Mouse (Mus musculus) B cell, adult 2 months (primary cell): Measurements from ENCODE around the gene Pdpn.
"Not testable (repeated sequence)": the region's sequence is repeated elsewhere in the genome, so short reads cannot be mapped to it uniquely, and the experiment has no call there.

Experiments used
- DNase-seq, 2 experiments: peaks; one replicate each; pipeline ENCODE4 v3.0.0; 2022

The Pdpn gene

DNA sequence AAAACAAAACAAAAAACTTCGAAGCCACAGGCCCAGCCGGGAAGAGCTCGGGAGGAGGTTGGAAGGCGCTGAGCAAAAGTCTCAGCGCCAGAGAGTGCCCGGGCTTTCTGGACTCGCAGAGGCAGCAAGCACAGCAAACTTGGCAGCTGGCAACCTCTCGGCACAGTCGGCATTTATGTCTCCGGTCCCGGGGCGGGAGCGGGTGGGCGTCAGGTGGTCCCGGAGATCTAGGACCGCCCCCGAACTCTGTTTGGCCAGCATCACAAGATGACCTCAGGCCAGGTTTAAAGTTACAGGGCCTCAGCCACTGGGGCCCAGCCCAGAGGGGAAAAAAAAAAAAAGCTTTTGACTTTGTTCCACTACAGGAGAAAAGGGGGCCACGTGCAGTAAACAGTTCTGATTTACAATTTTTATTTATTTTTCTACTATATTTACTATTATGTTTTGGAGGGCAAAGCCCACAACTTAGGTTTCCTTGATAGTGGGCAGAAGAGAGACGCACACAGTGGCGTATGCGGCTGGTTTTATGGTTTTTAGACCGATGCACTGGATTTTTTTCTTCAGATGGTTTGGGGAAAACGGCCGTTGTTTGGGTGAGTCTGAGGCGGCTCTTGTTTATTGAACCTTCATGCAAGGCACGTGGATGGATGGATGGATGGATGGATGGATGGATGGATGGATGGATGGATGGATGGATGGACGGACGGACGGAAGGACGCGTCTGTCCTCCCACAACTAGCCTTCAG, at the start of gene Pdpn:
TSS of gene Pdpn (minus strand) at position 240 of the 746 bp plus-strand sequence.
- DNase-seq = no peak

- DNase-seq = no peak
These were observed 49.3 kb upstream of the Pdpn start for GRCm38 (mm10) chr4:143348678-143349077.

DNA sequence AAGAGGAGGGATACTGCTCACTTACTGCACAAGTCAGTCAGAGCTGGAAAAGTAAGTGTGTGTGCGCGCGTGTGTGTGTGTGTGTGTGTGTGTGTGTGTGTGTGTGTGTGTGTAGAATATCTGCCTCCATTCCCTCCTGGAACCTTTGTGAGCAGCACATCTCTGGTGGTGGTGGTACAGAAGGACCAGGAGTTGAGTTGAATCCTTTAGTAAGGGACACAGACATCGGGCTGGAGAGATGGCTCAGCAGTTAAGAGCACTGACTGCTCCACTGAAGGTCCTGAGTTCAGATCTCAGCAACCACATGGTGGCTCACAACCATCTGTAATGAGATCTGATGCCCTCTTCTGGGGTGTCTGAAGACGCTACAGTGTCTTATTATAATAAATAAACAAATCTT, 46.1 kb upstream of the Pdpn start:
- DNase-seq = not testable (repeated sequence)

- DNase-seq = no peak
These were observed 42.1 kb upstream of the Pdpn start for GRCm38 (mm10) chr4:143341470-143341869.

DNA sequence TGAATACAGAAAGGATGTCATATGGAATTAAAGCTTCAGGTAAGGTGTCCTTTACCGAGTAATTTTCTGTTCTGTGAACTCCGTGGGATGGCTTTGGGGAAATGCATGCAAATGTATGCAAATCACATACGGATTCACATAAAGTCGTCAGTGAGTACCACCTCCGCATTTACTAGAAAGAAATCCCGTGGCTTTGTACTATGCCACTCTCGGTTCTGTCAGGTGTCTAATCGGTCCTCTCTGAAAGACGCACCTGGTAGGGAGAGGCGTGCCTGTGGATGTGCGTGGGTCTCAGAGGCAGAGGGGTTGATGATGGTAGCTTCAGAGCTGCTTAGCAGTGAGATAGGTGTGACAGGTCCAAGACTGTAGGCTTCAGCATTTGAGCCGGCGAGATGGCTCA, 40.4 kb upstream of the Pdpn start:
- DNase-seq = no peak

DNA sequence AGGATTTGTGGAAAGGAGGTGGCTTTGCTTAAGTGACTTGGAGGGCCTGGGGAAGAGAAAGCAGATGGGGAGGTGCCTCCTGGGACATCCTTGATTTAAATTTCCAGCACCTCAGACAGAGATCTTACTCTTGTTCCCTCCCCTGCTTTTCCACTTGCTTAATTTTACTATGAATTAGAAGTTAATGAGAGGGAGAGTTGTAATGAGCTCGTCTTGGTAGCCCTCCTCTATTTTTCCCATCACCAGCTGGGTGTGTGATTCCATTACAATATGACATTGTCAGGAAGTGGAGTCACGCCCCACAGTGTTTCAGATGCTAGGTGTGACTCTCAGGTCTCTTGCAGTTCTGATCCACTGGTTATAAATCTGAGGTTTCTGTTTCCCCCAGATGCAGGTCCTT, 36.7 kb upstream of the Pdpn start:
- DNase-seq = no peak

- no peak for DNase-seq
These were observed 35.6 kb upstream of the Pdpn start for GRCm38 (mm10) chr4:143334995-143335394.

- DNase-seq = no peak
These were observed 34.8 kb upstream of the Pdpn start for GRCm38 (mm10) chr4:143334145-143334544.

DNA sequence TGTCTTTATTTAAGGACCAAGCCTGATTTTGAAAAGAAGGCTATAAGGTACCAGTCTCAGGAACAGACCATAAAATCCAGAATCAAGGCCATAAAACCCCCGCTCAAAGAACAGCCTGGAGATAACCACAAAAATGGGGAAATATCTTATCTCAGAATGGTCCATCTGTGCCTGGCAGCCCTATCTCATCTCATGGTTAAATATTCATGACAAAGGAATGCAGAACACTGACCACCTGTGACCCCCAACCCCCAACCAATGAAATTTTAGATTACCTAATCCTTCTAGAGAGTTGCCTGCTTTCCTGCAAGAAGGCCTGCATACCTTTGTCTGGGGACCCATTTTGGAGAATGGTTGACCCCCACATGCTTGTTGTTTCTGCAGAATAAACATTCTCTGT, 32.4 kb upstream of the Pdpn start:
- no peak for DNase-seq

- no peak for DNase-seq
These were observed 31.2 kb upstream of the Pdpn start for GRCm38 (mm10) chr4:143330566-143330965.

DNA sequence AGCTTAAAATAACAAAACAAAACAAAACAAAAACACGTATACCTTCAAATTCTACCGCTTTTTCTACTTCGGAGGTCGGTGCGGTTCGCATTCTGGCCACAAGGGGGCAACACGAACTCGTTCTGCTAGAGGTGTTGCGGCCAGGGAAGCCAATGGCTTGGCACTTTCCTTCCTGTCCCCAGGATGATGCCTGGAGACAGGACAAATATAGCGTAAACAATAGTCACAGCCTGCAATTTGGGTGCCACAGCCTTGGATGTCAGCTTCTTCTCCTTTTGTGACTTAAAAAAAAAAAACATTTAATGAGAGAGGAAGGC, 26.2 kb upstream of the Pdpn start:
- peak; percentile 44 to 55 for DNase-seq

DNA sequence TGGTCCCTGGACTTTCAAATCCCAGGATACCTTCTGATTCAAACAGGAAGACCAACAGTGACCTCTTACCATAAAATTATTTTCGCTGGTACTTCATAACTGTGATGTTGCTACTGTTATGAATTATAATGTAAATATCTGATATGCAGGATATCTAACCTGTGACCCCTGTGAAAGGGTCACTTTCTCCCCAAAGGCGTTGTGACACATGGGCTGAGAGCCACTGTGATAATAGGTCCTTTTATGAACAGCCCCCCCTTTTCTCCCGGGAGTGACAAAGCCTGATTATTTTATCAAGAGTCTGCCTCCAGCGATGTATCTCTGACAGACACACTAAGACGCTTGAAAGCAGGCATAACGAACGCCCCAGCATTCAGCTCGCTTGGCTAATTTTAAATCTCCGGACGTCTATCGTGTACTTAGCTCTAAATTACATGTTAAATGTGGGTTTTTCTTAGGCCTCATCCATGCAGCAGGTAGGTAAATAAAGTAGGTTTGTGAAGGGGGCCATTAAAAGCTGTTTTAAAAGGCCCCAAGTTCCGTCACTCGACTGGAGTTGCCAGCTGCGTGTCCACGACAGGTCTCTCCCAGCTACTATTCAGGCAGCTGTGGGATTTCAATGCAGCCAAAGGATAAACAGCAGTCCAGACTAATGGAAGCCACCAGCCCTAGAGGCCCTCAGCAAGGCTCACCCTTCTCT, 25.7 kb upstream of the Pdpn start:
- DNase-seq = no peak

GRCm38 (mm10) chr4:143324176-143324924, 25.0 kb upstream of the Pdpn start:
- DNase-seq = no peak

- DNase-seq = no peak
These were observed 13.9 kb upstream of the Pdpn start for GRCm38 (mm10) chr4:143313299-143313698.

DNA sequence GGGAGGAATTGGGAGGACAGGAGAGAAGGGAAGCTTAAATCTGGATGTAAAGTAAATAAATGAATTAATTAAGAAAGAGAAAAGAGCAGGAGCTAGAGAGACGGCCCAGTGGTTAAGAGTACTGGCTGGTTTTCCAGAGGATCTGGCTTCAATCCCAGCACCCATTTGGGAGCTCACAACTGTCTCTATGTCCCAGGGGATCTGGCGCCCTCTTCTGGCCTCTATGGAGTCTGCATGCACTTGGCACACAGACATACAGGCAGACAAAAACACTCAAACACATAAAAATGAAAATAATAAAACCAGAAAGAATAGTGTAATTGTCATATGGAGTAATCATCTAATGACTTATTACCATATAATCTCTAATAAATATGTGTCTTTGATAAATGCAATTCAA, 12.0 kb upstream of the Pdpn start:
- peak in 1 of 2 experiments; percentile 15 for DNase-seq

DNA sequence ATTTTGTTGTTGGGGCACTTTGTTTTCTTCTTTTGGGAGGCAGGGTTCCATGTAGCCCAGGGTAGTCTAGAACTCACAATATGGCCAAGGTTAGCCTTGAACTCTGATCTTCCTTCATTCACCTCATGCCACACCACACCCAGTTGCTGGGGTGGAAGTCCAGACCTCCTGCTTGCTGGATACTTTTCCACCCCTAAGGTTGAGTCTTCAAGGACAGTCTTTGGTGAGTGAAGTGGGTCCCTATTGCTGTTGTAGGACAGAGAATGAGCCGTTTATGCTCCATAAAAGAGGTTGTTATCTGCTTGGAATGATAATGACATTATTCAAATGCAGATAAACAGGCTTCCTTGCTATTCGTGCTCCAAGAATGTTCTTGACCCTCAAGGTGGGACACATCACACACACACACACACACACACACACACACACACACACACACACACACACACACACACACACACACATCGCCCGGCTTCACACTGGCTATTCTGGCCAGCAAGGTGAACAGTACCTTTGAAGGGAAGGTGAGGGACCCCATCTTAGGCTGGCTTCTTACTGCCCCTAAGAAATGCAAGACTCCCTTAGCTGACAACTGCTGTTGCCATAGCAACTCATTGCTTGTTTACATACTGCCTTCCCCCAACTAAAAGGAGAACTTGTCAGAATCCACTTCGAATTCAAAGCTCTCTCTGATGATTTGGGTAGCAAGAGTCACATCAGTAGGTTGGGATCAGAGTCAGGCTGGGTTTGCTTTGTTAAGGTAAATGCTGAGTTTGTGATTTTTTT, 6.8 kb upstream of the Pdpn start:
- DNase-seq = no peak

GRCm38 (mm10) chr4:143305031-143305430, 5.7 kb upstream of the Pdpn start:
- no peak for DNase-seq

DNA sequence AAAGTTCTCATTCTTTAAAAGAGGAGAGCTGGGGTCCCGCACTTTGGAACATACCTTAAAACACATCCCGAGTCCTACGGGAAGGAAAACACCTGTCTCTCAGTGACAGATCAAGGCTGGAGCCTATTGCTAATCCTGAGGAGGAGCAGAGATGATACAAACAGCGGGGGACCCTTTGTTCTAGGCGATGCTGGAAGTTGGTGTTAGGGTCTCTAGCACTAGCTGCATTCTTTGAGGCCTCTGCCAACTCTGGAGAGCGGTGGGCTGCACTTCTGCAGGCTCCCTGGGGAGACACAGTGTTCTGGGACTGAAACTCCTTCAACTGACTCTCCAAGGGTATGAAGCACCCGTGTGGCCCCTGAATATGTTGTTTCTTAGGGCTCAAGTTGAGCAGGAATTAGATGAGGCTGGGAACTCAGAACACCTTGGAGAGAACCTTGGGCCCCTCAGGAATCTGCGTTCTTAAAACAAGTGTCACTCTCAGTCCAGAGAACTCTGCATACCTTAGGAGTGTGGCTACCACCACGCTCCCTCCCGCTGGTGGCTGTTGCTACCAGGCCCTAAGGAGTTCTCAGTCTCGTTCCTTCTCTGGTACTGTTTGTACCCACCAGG, 3.0 kb upstream of the Pdpn start:
- no peak for DNase-seq

GRCm38 (mm10) chr4:143301875-143302274, 2.5 kb upstream of the Pdpn start:
- DNase-seq = no peak

- no peak for DNase-seq
These were observed 1.7 kb upstream of the Pdpn start for GRCm38 (mm10) chr4:143301042-143301441.

GRCm38 (mm10) chr4:143300113-143300688, 837 bp upstream of the Pdpn start:
- no peak for DNase-seq
